Mouse (Mus musculus): ENCODE results near the gene Fbxo33. TPM values are rescaled to one million over a fixed set of nuclear protein-coding genes. Genes with fewer than 3 reads are reported as not detected.
"Not testable (repeated sequence)": the region's sequence is repeated elsewhere in the genome, so short reads cannot be mapped to it uniquely, and the experiment has no call there.

Gene Fbxo33
- 5.5 and 7.2 TPM in 2 replicates for polyA plus RNA-seq (2016; fragmentation: Nextera tagmentation; extraction: Ambion mirVana)

DNA sequence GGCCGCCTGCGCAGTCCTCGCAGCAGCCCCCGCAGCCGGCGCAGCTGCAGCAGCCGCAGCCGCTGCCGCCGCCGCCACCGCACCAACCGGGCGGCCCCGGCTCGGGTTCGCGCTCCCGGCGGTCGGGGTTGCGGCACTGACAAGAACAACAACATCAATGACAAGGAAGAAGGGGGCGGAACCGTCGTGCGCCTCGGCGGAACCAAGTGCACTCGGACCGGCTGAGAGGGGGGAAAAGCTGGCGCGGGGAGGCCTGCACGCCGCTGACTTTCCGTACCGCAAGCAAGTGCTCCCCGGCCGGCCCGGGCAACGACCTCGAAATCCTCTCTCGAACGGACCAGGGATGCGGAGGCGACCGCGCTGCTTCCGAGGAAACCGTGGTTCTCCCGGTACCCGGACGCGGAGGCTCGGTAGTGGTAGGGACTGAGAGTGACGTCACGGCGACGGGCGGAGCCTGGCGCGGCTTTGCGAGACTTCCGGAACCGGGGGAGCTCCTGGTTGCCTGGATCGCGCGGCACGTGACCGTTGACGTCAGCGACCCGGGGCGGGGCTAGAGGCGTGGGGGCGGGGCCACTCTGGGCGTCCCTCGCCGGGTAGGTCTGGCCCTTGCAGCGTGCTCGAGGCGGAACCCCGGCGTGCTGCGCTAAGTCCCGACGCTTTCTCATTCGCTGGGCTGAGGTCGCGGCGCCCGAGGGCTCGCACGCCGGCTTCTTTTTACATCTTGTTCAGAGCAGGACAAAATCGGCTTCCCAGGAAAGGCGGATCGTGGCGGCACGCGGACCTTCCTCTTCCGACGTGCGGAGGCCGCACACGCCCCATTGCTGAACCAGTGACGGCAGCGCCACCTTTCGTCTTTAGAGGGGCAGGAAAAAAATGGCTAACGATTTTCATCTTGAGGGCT is at the start of gene Fbxo33:
Fbxo33 (minus strand) TSS at position 401 of the 901 bp plus-strand sequence.
- H3K27me3 ChIP-seq (replicated peaks), result no peaks in the 10 kb centered on the region
- H3K4me2 ChIP-seq, result peak within 1 kb of the TSS; percentile 98
- H3K9me3 ChIP-seq (replicated peaks), result no peaks in the 10 kb centered on the region
- ATAC-seq (ENCODE audit: insufficient number of reproducible peaks, low FRiP score), result peak; percentile 97
- H3K9ac ChIP-seq, result peak within 1 kb of the TSS; percentile 86
- under 1% methylated on average over 109 of the region's 109 CpGs for WGBS
- H3K36me3 ChIP-seq, result no peaks in the 10 kb centered on the region
- peak within 1 kb of the TSS; percentile 83 for H3K4me3 ChIP-seq
- H3K27ac ChIP-seq (ENCODE audit: poor library complexity, severe bottlenecking), result peak within 1 kb of the TSS; percentile 92
- H3K4me1 ChIP-seq (replicated peaks), result peaks cover 16% of the 10 kb centered on the region

DNA sequence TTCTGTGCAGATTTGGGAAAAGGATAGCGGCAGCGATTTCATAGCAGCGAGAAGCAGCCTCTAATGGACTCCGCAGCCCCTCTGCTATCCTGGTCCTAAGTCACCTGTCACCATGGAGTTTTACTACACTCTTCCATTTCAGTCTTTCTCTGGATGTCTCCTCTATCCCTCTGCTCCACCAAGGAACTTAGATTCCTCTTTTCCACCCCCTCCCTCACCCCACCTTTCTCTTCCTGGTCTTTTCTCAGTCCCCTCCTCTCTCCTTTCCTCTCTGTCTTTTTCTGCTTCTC is 46.4 kb upstream of the Fbxo33 start:
- 78% methylated on average over 4 of the region's 4 CpGs for WGBS
- Histone ChIP-seq H3K27me3 (replicated peaks) (no peaks in the 10 kb centered on the region), H3K4me3 (no peak overlapping the region), H3K4me2 (peak overlapping the region; percentile 17; the same call in 1 of the 2 replicates), H3K9me3 (replicated peaks) (no peaks in the 10 kb centered on the region), H3K36me3 (no peaks in the 10 kb centered on the region), H3K4me1 (replicated peaks) (no peaks in the 10 kb centered on the region), H3K27ac (ENCODE audit: poor library complexity, severe bottlenecking) (no peak overlapping the region), H3K9ac (no peak overlapping the region)
- no peak for ATAC-seq (ENCODE audit: insufficient number of reproducible peaks, low FRiP score)

DNA sequence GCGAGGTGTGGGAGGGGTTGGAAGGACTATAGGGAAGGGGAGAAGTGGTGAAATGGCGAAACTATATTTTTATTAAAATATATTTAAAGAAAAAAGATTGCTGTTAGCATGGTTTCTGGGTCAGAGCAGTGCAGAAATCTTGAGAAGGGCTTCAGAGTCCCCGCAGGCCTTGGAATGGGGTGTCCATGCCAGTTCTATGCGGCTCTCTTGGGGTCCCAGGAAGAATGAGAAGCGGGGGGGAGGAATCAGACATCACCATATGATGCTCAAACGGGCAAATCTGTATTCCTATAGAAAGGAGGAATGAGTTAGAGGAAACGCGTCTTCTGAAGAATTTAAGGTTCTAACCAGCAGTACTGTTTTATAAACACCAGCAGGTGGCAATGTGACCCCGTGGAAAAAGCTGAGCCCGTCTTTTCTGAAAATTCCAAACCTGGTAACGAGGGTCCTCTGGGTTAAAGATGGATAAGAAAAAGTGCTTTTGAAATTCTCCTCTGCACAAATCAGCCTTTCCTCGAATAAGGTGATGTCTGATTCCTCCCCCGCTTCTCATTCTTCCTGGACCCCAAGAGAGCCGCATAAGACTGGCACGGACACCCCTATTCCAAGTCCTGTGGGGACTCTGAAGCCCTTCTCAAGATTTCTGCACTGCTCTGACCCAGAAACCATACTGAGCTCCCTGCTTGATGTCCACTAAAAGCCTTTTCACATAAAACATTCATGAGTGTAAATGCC is 45.8 kb upstream of the Fbxo33 start:
- Histone ChIP-seq H3K27ac (ENCODE audit: poor library complexity, severe bottlenecking) (no peak overlapping the region), H3K9ac (no peak overlapping the region), H3K36me3 (no peaks in the 10 kb centered on the region), H3K4me3 (no peak overlapping the region), H3K27me3 (replicated peaks) (no peaks in the 10 kb centered on the region), H3K4me2 (peak overlapping the region; percentile 17; the same call in 1 of the 2 replicates), H3K4me1 (replicated peaks) (no peaks in the 10 kb centered on the region), H3K9me3 (replicated peaks) (no peaks in the 10 kb centered on the region)
- WGBS, result 32% methylated on average over 15 of the region's 15 CpGs
- ATAC-seq (ENCODE audit: insufficient number of reproducible peaks, low FRiP score), result no peak

DNA sequence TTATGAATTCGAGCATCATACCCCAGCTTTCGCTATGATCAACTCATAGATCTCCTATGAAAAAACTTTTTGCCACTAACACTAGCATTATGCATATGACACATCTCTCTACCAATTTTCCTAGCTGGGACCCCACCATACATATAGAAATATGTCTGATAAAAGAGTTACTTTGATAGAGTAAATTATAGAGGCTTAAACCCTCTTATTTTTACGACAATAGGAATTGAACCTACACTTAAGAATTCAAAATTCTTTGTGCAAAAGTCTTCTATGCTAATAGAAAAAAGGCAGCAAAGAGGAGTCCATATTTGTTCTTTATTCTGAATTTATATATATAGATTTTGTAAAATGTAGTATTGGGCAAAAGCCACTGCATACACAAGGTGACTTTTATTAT is 43.3 kb upstream of the Fbxo33 start:
- no peaks in the 10 kb centered on the region for H3K27me3 ChIP-seq (replicated peaks)
- H3K4me2 ChIP-seq, result no peak overlapping the region
- no peak overlapping the region for H3K9ac ChIP-seq
- no peak for ATAC-seq (ENCODE audit: insufficient number of reproducible peaks, low FRiP score)
- H3K4me3 ChIP-seq, result no peak overlapping the region
- H3K27ac ChIP-seq (ENCODE audit: poor library complexity, severe bottlenecking), result no peak overlapping the region
- H3K4me1 ChIP-seq (replicated peaks), result no peaks in the 10 kb centered on the region
- H3K9me3 ChIP-seq (replicated peaks), result no peaks in the 10 kb centered on the region
- H3K36me3 ChIP-seq, result no peaks in the 10 kb centered on the region
- WGBS, result 79% methylated on average over 3 of the region's 3 CpGs

DNA sequence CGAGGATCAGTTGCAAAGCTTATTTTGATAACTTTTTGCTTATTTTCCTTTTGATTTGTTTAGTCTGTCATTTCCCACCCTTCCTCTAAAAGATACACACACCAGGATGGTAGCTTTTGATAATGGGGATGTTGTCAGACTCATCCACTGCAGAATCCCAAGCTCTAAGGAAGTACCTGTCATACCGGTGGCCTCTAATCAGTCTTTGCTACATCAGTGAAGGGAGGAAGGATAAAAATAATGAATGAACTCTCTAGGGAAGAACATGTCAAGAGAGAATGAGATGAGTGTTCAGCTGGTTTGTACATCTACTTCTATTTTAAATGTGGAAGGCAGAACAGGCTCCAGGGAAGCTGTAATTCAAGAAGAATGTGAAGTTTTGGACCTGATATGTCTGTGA is 41.3 kb upstream of the Fbxo33 start:
- 38% methylated on average over 2 of the region's 2 CpGs for WGBS
- Histone ChIP-seq H3K36me3 (no peaks in the 10 kb centered on the region), H3K9ac (no peak overlapping the region), H3K9me3 (replicated peaks) (no peaks in the 10 kb centered on the region), H3K27ac (ENCODE audit: poor library complexity, severe bottlenecking) (no peak overlapping the region), H3K4me1 (replicated peaks) (no peaks in the 10 kb centered on the region), H3K4me2 (no peak overlapping the region), H3K4me3 (no peak overlapping the region), H3K27me3 (replicated peaks) (no peaks in the 10 kb centered on the region)
- ATAC-seq (ENCODE audit: insufficient number of reproducible peaks, low FRiP score), result no peak

DNA sequence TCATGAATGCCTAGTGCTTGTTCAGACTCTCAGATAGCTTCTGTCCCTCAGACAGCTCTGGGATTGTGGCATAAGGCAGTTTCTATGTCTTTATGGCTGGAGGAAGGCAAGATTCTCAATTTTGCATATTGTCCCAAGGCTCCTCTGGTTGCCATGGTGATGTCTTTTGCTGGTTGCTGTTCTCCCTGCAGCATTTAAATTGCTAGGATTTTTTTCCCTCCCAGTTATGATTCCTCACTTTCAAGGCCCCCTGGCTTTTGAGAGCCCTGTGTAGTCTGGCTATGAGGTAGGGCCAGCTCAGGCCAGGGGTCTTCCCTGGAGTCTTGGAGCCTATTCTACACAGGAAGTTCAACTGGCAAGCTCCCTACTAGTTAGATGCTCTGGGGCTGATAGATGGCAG is 40.8 kb upstream of the Fbxo33 start:
- H3K4me2 ChIP-seq, result no peak overlapping the region
- ATAC-seq (ENCODE audit: insufficient number of reproducible peaks, low FRiP score), result no peak
- no peak overlapping the region for H3K9ac ChIP-seq
- H3K27me3 ChIP-seq (replicated peaks), result no peaks in the 10 kb centered on the region
- H3K4me3 ChIP-seq, result no peak overlapping the region
- H3K4me1 ChIP-seq (replicated peaks), result no peaks in the 10 kb centered on the region
- no peaks in the 10 kb centered on the region for H3K9me3 ChIP-seq (replicated peaks)
- no peaks in the 10 kb centered on the region for H3K36me3 ChIP-seq
- no peak overlapping the region for H3K27ac ChIP-seq (ENCODE audit: poor library complexity, severe bottlenecking)

DNA sequence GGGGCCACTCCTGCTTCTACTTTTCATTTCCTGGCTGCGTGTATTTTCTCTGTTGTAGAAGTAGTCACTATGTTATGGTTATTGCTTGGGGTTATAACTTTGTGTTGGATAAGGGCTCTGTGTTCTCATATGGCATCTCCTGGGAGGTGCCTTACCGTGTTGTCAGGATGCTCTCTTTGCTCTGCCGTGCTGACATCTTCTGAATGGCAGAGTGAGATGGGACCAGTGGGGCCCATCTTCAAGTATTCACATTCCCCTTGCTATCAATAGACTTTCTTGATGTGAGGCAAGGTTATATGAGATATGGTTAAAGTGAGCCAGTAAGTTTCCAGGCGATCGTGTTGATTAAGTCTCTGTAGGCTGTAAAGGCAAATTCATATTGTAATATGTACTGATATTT is 39.5 kb upstream of the Fbxo33 start:
- no peak overlapping the region for H3K9ac ChIP-seq
- no peaks in the 10 kb centered on the region for H3K27me3 ChIP-seq (replicated peaks)
- no peaks in the 10 kb centered on the region for H3K9me3 ChIP-seq (replicated peaks)
- 78% methylated on average over 5 of the region's 5 CpGs for WGBS
- no peak for ATAC-seq (ENCODE audit: insufficient number of reproducible peaks, low FRiP score)
- H3K27ac ChIP-seq (ENCODE audit: poor library complexity, severe bottlenecking), result no peak overlapping the region
- no peaks in the 10 kb centered on the region for H3K4me1 ChIP-seq (replicated peaks)
- no peak overlapping the region for H3K4me2 ChIP-seq
- H3K36me3 ChIP-seq, result no peaks in the 10 kb centered on the region
- H3K4me3 ChIP-seq, result no peak overlapping the region

DNA sequence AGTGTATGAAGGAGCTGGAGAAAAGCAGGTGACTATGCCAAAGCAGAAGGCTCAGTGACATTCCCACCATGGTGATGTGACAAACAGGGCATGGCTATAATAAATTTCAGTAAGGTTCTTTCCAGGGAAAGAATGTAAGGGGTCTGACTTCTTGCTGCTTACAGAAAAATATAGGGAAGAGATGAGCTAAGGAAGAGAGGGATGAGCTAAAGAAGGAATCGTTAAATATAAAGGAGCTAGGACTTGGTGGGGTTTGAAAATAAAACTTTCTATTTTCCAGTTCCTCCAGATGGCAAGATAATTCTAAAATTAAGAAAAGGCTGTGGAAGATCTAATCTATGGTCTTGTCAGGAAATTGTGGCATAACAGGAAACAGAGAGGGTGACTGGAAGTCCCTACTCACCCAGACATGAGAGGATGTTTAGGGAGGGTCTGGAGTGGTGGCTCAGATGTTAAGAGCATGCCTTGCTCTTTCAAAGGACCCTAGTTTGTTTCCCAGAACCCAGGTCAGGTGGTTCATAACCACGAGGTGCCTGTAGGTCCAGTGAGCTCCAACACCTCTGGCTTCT is 30.8 kb upstream of the Fbxo33 start:
- H3K4me3 ChIP-seq, result no peak overlapping the region
- ATAC-seq (ENCODE audit: insufficient number of reproducible peaks, low FRiP score), result no peak
- WGBS, result 69% methylated on average over 2 of the region's 2 CpGs
- H3K4me1 ChIP-seq (replicated peaks), result no peaks in the 10 kb centered on the region
- no peak overlapping the region for H3K27ac ChIP-seq (ENCODE audit: poor library complexity, severe bottlenecking)
- no peaks in the 10 kb centered on the region for H3K36me3 ChIP-seq
- H3K9me3 ChIP-seq (replicated peaks), result no peaks in the 10 kb centered on the region
- no peaks in the 10 kb centered on the region for H3K27me3 ChIP-seq (replicated peaks)
- H3K4me2 ChIP-seq, result no peak overlapping the region
- no peak overlapping the region for H3K9ac ChIP-seq

DNA sequence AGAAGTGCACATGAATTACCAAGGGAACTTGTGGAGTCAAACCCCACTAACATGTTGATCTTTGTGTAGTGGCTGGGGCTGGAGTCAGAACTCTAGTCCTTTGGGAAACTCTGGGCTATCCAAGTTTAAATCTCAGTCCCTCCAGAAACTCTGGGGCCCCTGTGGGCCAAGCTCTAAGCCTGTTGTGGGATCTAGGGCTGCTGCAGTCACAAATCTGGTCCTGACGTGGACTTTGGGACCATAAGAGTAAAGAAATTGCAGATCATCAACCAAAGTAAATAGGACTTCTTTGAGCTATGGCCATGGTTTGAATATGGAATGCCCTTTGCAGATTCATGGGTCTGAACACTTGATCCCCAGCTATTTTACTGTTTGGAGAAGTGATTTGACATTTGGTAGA is 29.4 kb upstream of the Fbxo33 start:
- Histone ChIP-seq H3K27ac (ENCODE audit: poor library complexity, severe bottlenecking) (no peak overlapping the region), H3K4me1 (replicated peaks) (no peaks in the 10 kb centered on the region), H3K36me3 (no peaks in the 10 kb centered on the region), H3K9me3 (replicated peaks) (no peaks in the 10 kb centered on the region), H3K4me2 (no peak overlapping the region), H3K9ac (no peak overlapping the region), H3K27me3 (replicated peaks) (no peaks in the 10 kb centered on the region), H3K4me3 (no peak overlapping the region)
- ATAC-seq (ENCODE audit: insufficient number of reproducible peaks, low FRiP score), result no peak
- WGBS, result 70% methylated on average over 1 of the region's 1 CpGs

DNA sequence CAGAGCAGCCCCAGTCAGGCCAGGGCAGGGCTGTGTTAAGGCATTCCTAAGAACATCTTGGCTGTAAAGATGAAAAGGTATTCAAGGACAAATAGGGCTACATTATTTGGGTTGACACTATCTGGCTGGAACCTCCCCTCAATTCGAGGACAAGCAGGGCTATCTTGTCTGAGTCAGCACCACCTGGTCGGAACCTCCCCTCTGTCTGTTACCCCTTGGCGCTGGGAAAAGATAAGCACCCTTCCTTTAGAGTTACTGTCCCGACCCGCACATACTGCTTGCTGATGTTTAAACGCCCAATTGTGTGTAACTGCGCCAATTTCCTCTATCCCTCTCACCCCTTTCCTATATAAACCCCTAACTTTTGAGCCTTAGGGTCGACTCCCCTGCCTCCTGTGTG is 21.5 kb upstream of the Fbxo33 start:
- not testable (repeated sequence) for ATAC-seq (ENCODE audit: insufficient number of reproducible peaks, low FRiP score); H3K36me3 ChIP-seq; H3K27me3 ChIP-seq (replicated peaks); H3K27ac ChIP-seq (ENCODE audit: poor library complexity, severe bottlenecking); H3K4me3 ChIP-seq; H3K4me2 ChIP-seq; H3K4me1 ChIP-seq (replicated peaks); H3K9me3 ChIP-seq (replicated peaks); H3K9ac ChIP-seq
- WGBS, result 76% methylated on average over 8 of the region's 8 CpGs

DNA sequence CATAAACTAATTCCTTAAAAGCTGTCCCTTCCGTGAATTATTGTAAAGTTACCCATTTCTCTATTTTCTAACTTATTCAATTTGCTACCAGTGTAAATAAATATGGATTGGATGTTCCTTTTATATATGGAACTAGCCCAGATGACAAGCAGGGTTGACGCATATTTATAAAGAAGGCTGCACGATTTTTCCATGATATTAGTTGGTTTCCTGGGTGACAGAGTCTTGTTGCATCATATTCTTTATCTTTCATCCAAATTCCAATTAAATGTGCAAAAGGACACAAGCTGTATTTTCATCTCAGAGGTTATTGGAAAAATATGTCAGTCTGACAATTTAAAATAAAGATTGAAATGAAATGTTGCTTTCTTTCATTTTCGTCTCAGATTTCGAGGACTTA is 18.9 kb upstream of the Fbxo33 start:
- H3K9me3 ChIP-seq (replicated peaks), result no peaks in the 10 kb centered on the region
- H3K4me1 ChIP-seq (replicated peaks), result no peaks in the 10 kb centered on the region
- H3K9ac ChIP-seq, result no peak overlapping the region
- H3K4me3 ChIP-seq, result no peak overlapping the region
- no peak overlapping the region for H3K4me2 ChIP-seq
- no peaks in the 10 kb centered on the region for H3K36me3 ChIP-seq
- ATAC-seq (ENCODE audit: insufficient number of reproducible peaks, low FRiP score), result no peak
- 80% methylated on average over 5 of the region's 5 CpGs for WGBS
- no peak overlapping the region for H3K27ac ChIP-seq (ENCODE audit: poor library complexity, severe bottlenecking)
- no peaks in the 10 kb centered on the region for H3K27me3 ChIP-seq (replicated peaks)

All from heart, embryonic 12.5 days (tissue).